Mouse (Mus musculus): ENCODE measurements around the gene Hdac4. TPM values are rescaled to one million over a fixed set of nuclear protein-coding genes. Genes with fewer than 3 reads are reported as not detected.

Gene Hdac4
- polyA plus RNA-seq, 1 experiment from 2014 or later: 23.9 TPM

- H3K36me3 ChIP-seq (replicated peaks; ENCODE audit: control insufficient read depth, insufficient read depth, low read depth, low read length): no peaks in the 10 kb centered on the region
- no peaks in the 10 kb centered on the region for H3K27me3 ChIP-seq (ENCODE audit: control insufficient read depth, insufficient read depth, low read length)
- ATAC-seq (replicated peaks; ENCODE audit: insufficient number of reproducible peaks, low FRiP score, low TSS enrichment, low read depth): no peak
- H3K9ac ChIP-seq (replicated peaks; ENCODE audit: low read length): no peak overlapping the region
- H3K4me3 ChIP-seq (ENCODE audit: low read depth, low read length): no peak overlapping the region
- H3K9me3 ChIP-seq (replicated peaks; ENCODE audit: control insufficient read depth, low read length): no peaks in the 10 kb centered on the region
- no peak overlapping the region for H3K27ac ChIP-seq (replicated peaks; ENCODE audit: low read depth, low read length)
- whole genome bisulfite sequencing: 94% methylated on average over 4 of the region's 4 CpGs
- H3K4me1 ChIP-seq (ENCODE audit: control insufficient read depth, insufficient read depth, low read length): no peaks in the 10 kb centered on the region
- H3K4me2 ChIP-seq (ENCODE audit: low read depth, low read length): no peak overlapping the region
- no peak for DNase-seq (ENCODE audit: low spot score)
Observed at GRCm38 (mm10) chr1:92159804-92160203, 35.7 kb downstream of the Hdac4 start.

- Histone ChIP-seq H3K27ac (replicated peaks; ENCODE audit: low read depth, low read length) (no peak overlapping the region), H3K4me1 (ENCODE audit: control insufficient read depth, insufficient read depth, low read length) (no peaks in the 10 kb centered on the region), H3K9me3 (replicated peaks; ENCODE audit: control insufficient read depth, low read length) (no peaks in the 10 kb centered on the region), H3K4me2 (ENCODE audit: low read depth, low read length) (no peak overlapping the region), H3K4me3 (ENCODE audit: low read depth, low read length) (no peak overlapping the region), H3K36me3 (replicated peaks; ENCODE audit: control insufficient read depth, insufficient read depth, low read depth, low read length) (no peaks in the 10 kb centered on the region), H3K27me3 (ENCODE audit: control insufficient read depth, insufficient read depth, low read length) (no peaks in the 10 kb centered on the region), H3K9ac (replicated peaks; ENCODE audit: low read length) (no peak overlapping the region)
- DNase-seq (ENCODE audit: low spot score): no peak
- ATAC-seq (replicated peaks; ENCODE audit: insufficient number of reproducible peaks, low FRiP score, low TSS enrichment, low read depth): no peak
- 56% methylated on average over 1 of the region's 1 CpGs for WGBS
Observed at GRCm38 (mm10) chr1:92150201-92150600, 45.3 kb downstream of the Hdac4 start.

DNA sequence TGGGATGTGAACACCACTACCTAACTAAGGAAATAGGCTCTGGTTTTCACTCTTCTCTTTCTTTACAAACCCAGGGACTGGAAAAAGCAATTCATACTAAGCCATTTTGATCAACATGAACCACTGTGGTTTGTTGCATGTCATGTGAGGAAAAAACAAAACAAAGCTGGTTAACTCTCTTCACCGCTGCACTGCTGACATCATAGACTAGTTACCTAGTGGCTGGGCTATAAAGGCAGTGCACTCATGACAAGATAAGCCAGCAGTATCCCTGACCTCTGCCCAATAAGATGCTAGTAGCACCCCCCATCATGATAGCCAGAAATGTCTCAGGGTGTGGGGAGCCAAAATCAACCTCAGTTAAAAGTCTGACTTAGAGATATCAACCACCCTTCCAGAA is 47.0 kb downstream of the Hdac4 start:
- 93% methylated on average over 1 of the region's 1 CpGs for WGBS
- Histone ChIP-seq H3K9me3 (replicated peaks; ENCODE audit: control insufficient read depth, low read length) (no peaks in the 10 kb centered on the region), H3K9ac (replicated peaks; ENCODE audit: low read length) (no peak overlapping the region), H3K27me3 (ENCODE audit: control insufficient read depth, insufficient read depth, low read length) (no peaks in the 10 kb centered on the region), H3K4me1 (ENCODE audit: control insufficient read depth, insufficient read depth, low read length) (peaks cover 6% of the 10 kb centered on the region; the same call in 1 of the 2 replicates), H3K4me2 (ENCODE audit: low read depth, low read length) (no peak overlapping the region), H3K27ac (replicated peaks; ENCODE audit: low read depth, low read length) (no peak overlapping the region), H3K4me3 (ENCODE audit: low read depth, low read length) (no peak overlapping the region), H3K36me3 (replicated peaks; ENCODE audit: control insufficient read depth, insufficient read depth, low read depth, low read length) (no peaks in the 10 kb centered on the region)
- DNase-seq (ENCODE audit: low spot score) (no peak), ATAC-seq (replicated peaks; ENCODE audit: insufficient number of reproducible peaks, low FRiP score, low TSS enrichment, low read depth) (no peak)

- Histone ChIP-seq H3K9ac (replicated peaks; ENCODE audit: low read length) (no peak overlapping the region), H3K36me3 (replicated peaks; ENCODE audit: control insufficient read depth, insufficient read depth, low read depth, low read length) (no peaks in the 10 kb centered on the region), H3K9me3 (replicated peaks; ENCODE audit: control insufficient read depth, low read length) (no peaks in the 10 kb centered on the region), H3K4me3 (ENCODE audit: low read depth, low read length) (no peak overlapping the region), H3K27ac (replicated peaks; ENCODE audit: low read depth, low read length) (no peak overlapping the region), H3K4me1 (ENCODE audit: control insufficient read depth, insufficient read depth, low read length) (peaks cover 6% of the 10 kb centered on the region; the same call in 1 of the 2 replicates), H3K27me3 (ENCODE audit: control insufficient read depth, insufficient read depth, low read length) (no peaks in the 10 kb centered on the region), H3K4me2 (ENCODE audit: low read depth, low read length) (no peak overlapping the region)
- no peak for DNase-seq (ENCODE audit: low spot score)
- no peak for ATAC-seq (replicated peaks; ENCODE audit: insufficient number of reproducible peaks, low FRiP score, low TSS enrichment, low read depth)
- WGBS: 84% methylated on average over 6 of the region's 6 CpGs
Observed at GRCm38 (mm10) chr1:92144868-92145534, 50.5 kb downstream of the Hdac4 start.

DNA sequence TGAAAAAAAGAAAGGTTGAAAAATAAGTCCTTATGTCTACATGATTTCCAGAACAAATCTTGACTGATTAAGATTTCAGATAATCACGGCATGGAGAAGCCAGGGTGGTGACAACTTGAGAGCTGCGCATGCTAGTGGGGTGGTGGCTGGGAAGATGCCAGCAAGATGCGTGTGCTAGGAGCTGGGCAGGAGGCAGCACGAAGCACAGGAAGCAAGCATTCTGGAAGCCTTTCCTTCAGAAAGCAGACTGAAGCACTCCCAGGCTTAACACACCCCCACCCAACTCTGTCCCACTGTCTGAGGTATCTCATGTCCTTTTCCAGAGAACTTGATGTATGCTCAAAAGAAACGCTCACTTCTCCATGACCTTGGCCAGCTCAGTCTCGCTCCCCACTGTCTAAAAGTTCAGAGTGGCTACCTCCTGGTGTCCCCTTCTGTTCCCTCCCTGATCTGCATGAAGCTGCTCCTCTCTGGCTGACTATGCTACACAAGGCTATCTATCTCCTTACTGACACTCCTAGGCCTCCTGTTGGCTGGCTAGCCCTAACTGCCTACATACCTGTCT is 52.1 kb downstream of the Hdac4 start:
- Histone ChIP-seq H3K27ac (replicated peaks; ENCODE audit: low read depth, low read length) (no peak overlapping the region), H3K4me2 (ENCODE audit: low read depth, low read length) (no peak overlapping the region), H3K4me3 (ENCODE audit: low read depth, low read length) (no peak overlapping the region), H3K4me1 (ENCODE audit: control insufficient read depth, insufficient read depth, low read length) (peaks cover 6% of the 10 kb centered on the region; the same call in 1 of the 2 replicates), H3K36me3 (replicated peaks; ENCODE audit: control insufficient read depth, insufficient read depth, low read depth, low read length) (no peaks in the 10 kb centered on the region), H3K27me3 (ENCODE audit: control insufficient read depth, insufficient read depth, low read length) (no peaks in the 10 kb centered on the region), H3K9ac (replicated peaks; ENCODE audit: low read length) (no peak overlapping the region), H3K9me3 (replicated peaks; ENCODE audit: control insufficient read depth, low read length) (no peaks in the 10 kb centered on the region)
- ATAC-seq (replicated peaks; ENCODE audit: insufficient number of reproducible peaks, low FRiP score, low TSS enrichment, low read depth): no peak
- DNase-seq (ENCODE audit: low spot score): no peak
- 83% methylated on average over 6 of the region's 6 CpGs for WGBS

GRCm38 (mm10) chr1:92142793-92143192 is 52.7 kb downstream of the Hdac4 start:
- ATAC-seq (replicated peaks; ENCODE audit: insufficient number of reproducible peaks, low FRiP score, low TSS enrichment, low read depth) (no peak), DNase-seq (ENCODE audit: low spot score) (no peak)
- WGBS: 84% methylated on average over 4 of the region's 4 CpGs
- no peak overlapping the region for H3K27ac ChIP-seq (replicated peaks; ENCODE audit: low read depth, low read length)
- H3K9me3 ChIP-seq (replicated peaks; ENCODE audit: control insufficient read depth, low read length): no peaks in the 10 kb centered on the region
- H3K4me3 ChIP-seq (ENCODE audit: low read depth, low read length): no peak overlapping the region
- H3K9ac ChIP-seq (replicated peaks; ENCODE audit: low read length): no peak overlapping the region
- peaks cover 6% of the 10 kb centered on the region; the same call in 1 of the 2 replicates for H3K4me1 ChIP-seq (ENCODE audit: control insufficient read depth, insufficient read depth, low read length)
- no peaks in the 10 kb centered on the region for H3K36me3 ChIP-seq (replicated peaks; ENCODE audit: control insufficient read depth, insufficient read depth, low read depth, low read length)
- H3K27me3 ChIP-seq (ENCODE audit: control insufficient read depth, insufficient read depth, low read length): no peaks in the 10 kb centered on the region
- H3K4me2 ChIP-seq (ENCODE audit: low read depth, low read length): no peak overlapping the region

DNA sequence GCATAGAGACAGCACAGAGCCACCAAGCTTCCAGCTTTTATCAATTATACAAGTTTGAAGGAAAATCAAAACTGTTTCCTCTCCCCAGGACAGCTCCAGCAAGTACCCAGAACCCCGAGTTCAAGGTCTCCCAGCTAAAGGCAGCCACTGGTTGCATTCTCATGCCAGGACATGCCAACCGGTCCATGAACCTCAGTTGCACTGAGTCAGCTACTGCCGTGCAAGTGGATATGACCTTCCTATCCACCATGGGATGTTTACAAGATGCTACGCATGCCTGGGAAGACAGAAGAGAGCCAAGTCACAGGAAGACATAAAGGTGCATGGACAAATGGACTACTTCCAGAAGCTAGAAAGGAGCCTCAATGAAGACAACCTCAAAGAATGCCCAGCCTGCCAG is 56.5 kb downstream of the Hdac4 start:
- ATAC-seq (replicated peaks; ENCODE audit: insufficient number of reproducible peaks, low FRiP score, low TSS enrichment, low read depth): no peak
- Histone ChIP-seq H3K36me3 (replicated peaks; ENCODE audit: control insufficient read depth, insufficient read depth, low read depth, low read length) (no peaks in the 10 kb centered on the region), H3K9ac (replicated peaks; ENCODE audit: low read length) (no peak overlapping the region), H3K4me3 (ENCODE audit: low read depth, low read length) (no peak overlapping the region), H3K4me1 (ENCODE audit: control insufficient read depth, insufficient read depth, low read length) (0 out of 2 replicates have a peak, but pooled peaks cover 2% of the 10 kb centered on the region), H3K4me2 (ENCODE audit: low read depth, low read length) (no peak overlapping the region), H3K27ac (replicated peaks; ENCODE audit: low read depth, low read length) (no peak overlapping the region), H3K9me3 (replicated peaks; ENCODE audit: control insufficient read depth, low read length) (no peaks in the 10 kb centered on the region), H3K27me3 (ENCODE audit: control insufficient read depth, insufficient read depth, low read length) (no peaks in the 10 kb centered on the region)
- DNase-seq (ENCODE audit: low spot score): no peak
- WGBS: 88% methylated on average over 4 of the region's 4 CpGs

GRCm38 (mm10) chr1:92137136-92137848 is 58.2 kb downstream of the Hdac4 start:
- no peaks in the 10 kb centered on the region for H3K27me3 ChIP-seq (ENCODE audit: control insufficient read depth, insufficient read depth, low read length)
- no peak overlapping the region for H3K4me3 ChIP-seq (ENCODE audit: low read depth, low read length)
- WGBS: 91% methylated on average over 2 of the region's 2 CpGs
- H3K36me3 ChIP-seq (replicated peaks; ENCODE audit: control insufficient read depth, insufficient read depth, low read depth, low read length): no peaks in the 10 kb centered on the region
- no peaks in the 10 kb centered on the region for H3K9me3 ChIP-seq (replicated peaks; ENCODE audit: control insufficient read depth, low read length)
- no peak overlapping the region for H3K27ac ChIP-seq (replicated peaks; ENCODE audit: low read depth, low read length)
- no peaks in the 10 kb centered on the region for H3K4me1 ChIP-seq (ENCODE audit: control insufficient read depth, insufficient read depth, low read length)
- ATAC-seq (replicated peaks; ENCODE audit: insufficient number of reproducible peaks, low FRiP score, low TSS enrichment, low read depth) (no peak), DNase-seq (ENCODE audit: low spot score) (no peak)
- no peak overlapping the region for H3K4me2 ChIP-seq (ENCODE audit: low read depth, low read length)
- no peak overlapping the region for H3K9ac ChIP-seq (replicated peaks; ENCODE audit: low read length)

All from embryonic facial prominence, embryonic 11.5 days (tissue).